ENCODE assay signal across 10 mouse cellular contexts in genomic region chr5:143475153-143475844, GRCm38 (mm10). TPM values are rescaled to one million over a fixed set of nuclear protein-coding genes. Genes with fewer than 3 reads are reported as not detected.
A peak's percentile ranks its signal among the peaks of the same experiment; 100 is the strongest.
DNase-seq lines count a peak whose midpoint lies in the region; ATAC-seq and TF ChIP-seq lines count a peak whose summit lies in the region.
"Had no signal": no experiment of that assay in that cellular context is flagged by ENCODE, and none has a peak within 500 bp of the region (broad histone marks: within the 10 kb centered on the region; RNA-seq: fewer than 3 reads in every experiment).

No protein-coding gene starts in this region.

- H3K9me3 ChIP-seq in heart, embryonic 11.5 days (replicated peaks; ENCODE audit: control insufficient read depth, low read length), result no peaks in the 10 kb centered on the region
- no peaks in the 10 kb centered on the region for H3K9me3 ChIP-seq in midbrain, embryonic 16.5 days (replicated peaks; ENCODE audit: control insufficient read depth, low read length, poor library complexity, severe bottlenecking)
- H3K9me3 ChIP-seq in hindbrain, embryonic 14.5 days (ENCODE audit: control insufficient read depth, low read length), result no peaks in the 10 kb centered on the region
- H3K9me3 ChIP-seq: limb, embryonic 15.5 days had no signal

- H3K27ac ChIP-seq in heart, embryonic 11.5 days (ENCODE audit: low read depth, low read length), result no peak overlapping the region
- peak overlapping the region; percentile 25; the same call in 1 of the 2 replicates for H3K27ac ChIP-seq in spleen, adult 2 months (ENCODE audit: insufficient read depth, low read length)
- H3K27ac ChIP-seq in brown adipose tissue, adult 24 weeks (replicated peaks; ENCODE audit: low read depth, low read length), result peak overlapping the region; percentile 37; the same call in 1 of the 2 replicates
- H3K27ac ChIP-seq in midbrain, embryonic 16.5 days (ENCODE audit: low read length), result no peak overlapping the region
- H3K27ac ChIP-seq in hindbrain, embryonic 14.5 days, result no peak overlapping the region
- H3K27ac ChIP-seq: limb, embryonic 15.5 days had no signal

- no peak for TF ChIP-seq CTCF in spleen, adult 2 months (IDR thresholded peaks at IDR 0.05; ENCODE audit: extremely low read depth, insufficient read depth, insufficient read length, insufficient replicate concordance)

- no peak for TF ChIP-seq POLR2A in spleen, adult 2 months (IDR thresholded peaks at IDR 0.05; ENCODE audit: low read depth, low read length)
- TF ChIP-seq POLR2A in myocyte (IDR thresholded peaks at IDR 0.05; ENCODE audit: insufficient read length, low read depth), result no peak

- ATAC-seq in heart, embryonic 11.5 days (replicated peaks; ENCODE audit: insufficient number of reproducible peaks, low FRiP score, low TSS enrichment), result no peak
- ATAC-seq in midbrain, embryonic 16.5 days, result no peak
- no peak for ATAC-seq in hindbrain, embryonic 14.5 days (ENCODE audit: low FRiP score)
- ATAC-seq: intestine, postnatal 0 days had no signal

- peaks cover 8% of the 10 kb centered on the region; the same call in 1 of the 2 replicates for H3K36me3 ChIP-seq in heart, embryonic 11.5 days (ENCODE audit: control insufficient read depth, insufficient read depth, low read length)
- peaks cover 17% of the 10 kb centered on the region for H3K36me3 ChIP-seq in spleen, adult 2 months (ENCODE audit: control insufficient read depth, insufficient read depth, low read length)
- H3K36me3 ChIP-seq in myocyte (ENCODE audit: control insufficient read depth, insufficient read depth), result no peaks in the 10 kb centered on the region
- peaks cover 44% of the 10 kb centered on the region for H3K36me3 ChIP-seq in midbrain, embryonic 16.5 days (ENCODE audit: control insufficient read depth, insufficient read depth, low read length)
- H3K36me3 ChIP-seq in hindbrain, embryonic 14.5 days (replicated peaks; ENCODE audit: control insufficient read depth, insufficient read depth), result peaks cover 86% of the 10 kb centered on the region

- peak; percentile 97 for DNase-seq in heart, adult 11 months
- no peak for DNase-seq in spleen, adult 2 months (ENCODE audit: low read depth in 1 of 2, low spot score in 2 of 2)
- DNase-seq in spleen, postnatal 36 days (ENCODE audit: low spot score in 2 of 2), result no peak
- no peak for DNase-seq in hindbrain, embryonic 14.5 days (ENCODE audit: low spot score)

- H3K4me1 ChIP-seq in heart, embryonic 11.5 days (ENCODE audit: control insufficient read depth, insufficient read depth, low read length), result 0 out of 2 replicates have a peak, but pooled peaks cover 3% of the 10 kb centered on the region
- H3K4me1 ChIP-seq in spleen, adult 2 months (ENCODE audit: control insufficient read depth, insufficient read depth, insufficient read length), result peaks cover 2% of the 10 kb centered on the region; the same call in 1 of the 2 replicates
- H3K4me1 ChIP-seq in brown adipose tissue, adult 24 weeks (ENCODE audit: control insufficient read depth, insufficient read depth, insufficient read length, low read length), result peaks cover 2% of the 10 kb centered on the region; the same call in 1 of the 2 replicates
- no peaks in the 10 kb centered on the region for H3K4me1 ChIP-seq in midbrain, embryonic 16.5 days (ENCODE audit: control insufficient read depth, insufficient read depth, low read length)
- no peaks in the 10 kb centered on the region for H3K4me1 ChIP-seq in hindbrain, embryonic 14.5 days (replicated peaks; ENCODE audit: control insufficient read depth, insufficient read depth, low read length)
- H3K4me1 ChIP-seq: limb, embryonic 15.5 days had no signal

- no peak overlapping the region for H3K4me2 ChIP-seq in heart, embryonic 11.5 days
- H3K4me2 ChIP-seq in myocyte (ENCODE audit: low read depth), result peak overlapping the region; percentile 60
- H3K4me2 ChIP-seq in midbrain, embryonic 16.5 days (ENCODE audit: low read length), result no peak overlapping the region
- no peak overlapping the region for H3K4me2 ChIP-seq in hindbrain, embryonic 14.5 days (replicated peaks)
- H3K4me2 ChIP-seq: limb, embryonic 15.5 days had no signal

- H3K4me3 ChIP-seq in heart, embryonic 11.5 days (ENCODE audit: low read depth, low read length), result no peak overlapping the region
- no peak overlapping the region for H3K4me3 ChIP-seq in spleen, adult 2 months (ENCODE audit: extremely low read depth, insufficient read depth, insufficient read length)
- no peak overlapping the region for H3K4me3 ChIP-seq in brown adipose tissue, adult 24 weeks (ENCODE audit: insufficient read depth, low read depth, low read length)
- no peak overlapping the region for H3K4me3 ChIP-seq in myocyte
- H3K4me3 ChIP-seq in midbrain, embryonic 16.5 days (ENCODE audit: low read depth, low read length), result no peak overlapping the region
- no peak overlapping the region for H3K4me3 ChIP-seq in hindbrain, embryonic 14.5 days (replicated peaks; ENCODE audit: low read length)
- H3K4me3 ChIP-seq: limb, embryonic 15.5 days had no signal

- H3K27me3 ChIP-seq in heart, embryonic 11.5 days (ENCODE audit: control insufficient read depth, insufficient read depth, low read length), result no peaks in the 10 kb centered on the region
- no peaks in the 10 kb centered on the region for H3K27me3 ChIP-seq in spleen, adult 2 months (ENCODE audit: control insufficient read depth, insufficient read depth, low read length)
- H3K27me3 ChIP-seq in myocyte (ENCODE audit: control insufficient read depth, insufficient read depth, insufficient read length), result no peaks in the 10 kb centered on the region
- H3K27me3 ChIP-seq in midbrain, embryonic 16.5 days (ENCODE audit: control insufficient read depth, insufficient read depth, low read depth, low read length), result no peaks in the 10 kb centered on the region
- H3K27me3 ChIP-seq in hindbrain, embryonic 14.5 days (ENCODE audit: control insufficient read depth, insufficient read depth, low read length), result no peaks in the 10 kb centered on the region
- H3K27me3 ChIP-seq: limb, embryonic 15.5 days had no signal

- no peak overlapping the region for H3ac ChIP-seq in myocyte (ENCODE audit: control insufficient read depth, insufficient read length)

- H3K9ac ChIP-seq in heart, embryonic 11.5 days (ENCODE audit: low read depth, low read length), result no peak overlapping the region
- H3K9ac ChIP-seq in midbrain, embryonic 16.5 days (ENCODE audit: low read depth, low read length), result no peak overlapping the region
- H3K9ac ChIP-seq in hindbrain, embryonic 14.5 days, result no peak overlapping the region
- H3K9ac ChIP-seq: limb, embryonic 15.5 days had no signal

- H3K79me2 ChIP-seq in myocyte (ENCODE audit: control insufficient read depth, insufficient read depth), result no peaks in the 10 kb centered on the region

- 84% methylated on average over 20 of the region's 20 CpGs for WGBS in heart, embryonic 11.5 days (ENCODE audit: insufficient replicate concordance)
- WGBS in spleen, adult 2 months, result 87% methylated on average over 20 of the region's 20 CpGs
- WGBS in midbrain, embryonic 16.5 days, result 94% methylated on average over 20 of the region's 20 CpGs
- 91% methylated on average over 20 of the region's 20 CpGs for WGBS in hindbrain, embryonic 14.5 days

TF ChIP-seq in myocyte, 11 proteins besides CTCF, POLR2A, EP300 and RAD21:
- no peak for TF ChIP-seq CEBPB (IDR thresholded peaks at IDR 0.05; ENCODE audit: insufficient read depth, poor library complexity, severe bottlenecking)
- no peak for TF ChIP-seq MAX (IDR thresholded peaks at IDR 0.05; ENCODE audit: low read depth)
- TF ChIP-seq MYOG (IDR thresholded peaks at IDR 0.05; ENCODE audit: control insufficient read depth in 1 of 3, insufficient read depth in 1 of 3, insufficient read length in 2 of 3, low read depth in 2 of 3), result no peak
- TF ChIP-seq E2F4 (IDR thresholded peaks at IDR 0.05; ENCODE audit: insufficient read depth), result no peak
- TF ChIP-seq POLR2AphosphoS2 (IDR thresholded peaks at IDR 0.05; ENCODE audit: insufficient read length, low read depth), result no peak
- no peak for TF ChIP-seq SRF (IDR thresholded peaks at IDR 0.05; ENCODE audit: control insufficient read depth, insufficient read length, low read depth)
- TF ChIP-seq USF1 (IDR thresholded peaks at IDR 0.05; ENCODE audit: low read depth), result no peak

RNA-seq across cellular contexts. Expression of gene Daglb, which starts 10.9 kb away (rescaled TPM):
- polyA plus RNA-seq in heart, embryonic 11.5 days (2014; fragmentation: Nextera tagmentation; extraction: Ambion mirVana), result 8.5 and 8.7 TPM in 2 replicates
- polyA plus RNA-seq in spleen, adult 2 months (2012; rRNA removed), result 14.9 and 17.6 TPM in 2 replicates
- 3.7 and 4.8 TPM in 2 replicates for polyA plus RNA-seq in brown adipose tissue, adult 24 weeks (2012; ENCODE audit: insufficient read depth, insufficient read length, missing spikeins)
- polyA plus RNA-seq in myocyte (2012; fragmentation: generic; extraction: Trizol), result 3.9 TPM
- 21.5 and 22.8 TPM in 2 replicates for polyA plus RNA-seq in midbrain, embryonic 16.5 days (2015; fragmentation: Nextera tagmentation; extraction: Ambion mirVana)
- polyA plus RNA-seq in hindbrain, embryonic 14.5 days (2014; fragmentation: Nextera tagmentation; extraction: Ambion mirVana), result 17.1 and 17.5 TPM in 2 replicates

RNA-seq across cellular contexts. Expression of gene Rac1, which starts 52.5 kb away (rescaled TPM):
- polyA plus RNA-seq in heart, embryonic 11.5 days (2014; fragmentation: Nextera tagmentation; extraction: Ambion mirVana), result 409 and 438 TPM in 2 replicates
- 141 and 229 TPM in 2 replicates for polyA plus RNA-seq in spleen, adult 2 months (2012; rRNA removed)
- polyA plus RNA-seq in brown adipose tissue, adult 24 weeks (2012; ENCODE audit: insufficient read depth, insufficient read length, missing spikeins), result 165 and 188 TPM in 2 replicates
- polyA plus RNA-seq in myocyte (2012; fragmentation: generic; extraction: Trizol), result 245 TPM
- 378 and 409 TPM in 2 replicates for polyA plus RNA-seq in midbrain, embryonic 16.5 days (2015; fragmentation: Nextera tagmentation; extraction: Ambion mirVana)
- polyA plus RNA-seq in hindbrain, embryonic 14.5 days (2014; fragmentation: Nextera tagmentation; extraction: Ambion mirVana), result 473 and 504 TPM in 2 replicates

Comparison
In these comparisons a context has a peak if more than half of its experiments do, and no peak if none do; other contexts are left out.
1. H3K27ac ChIP-seq: peak in spleen, adult 2 months (single experiment) and brown adipose tissue, adult 24 weeks (single experiment); none in heart, embryonic 11.5 days (single experiment), midbrain, embryonic 16.5 days (single experiment) and hindbrain, embryonic 14.5 days (single experiment).